Mouse (Mus musculus): Measurements from ENCODE around the gene Deaf1.

GRCm38 (mm10) chr7:141275356-141275755, 52.1 kb downstream of the Deaf1 start:
- TF ChIP-seq CTCF (IDR thresholded peaks at IDR 0.05; ENCODE audit: low read depth) (no peak), EP300 (IDR thresholded peaks at IDR 0.05; ENCODE audit: low read depth) (no peak)
